Mouse (Mus musculus): ENCODE measurements at regions not wholly inside any gene's neighbourhood (a gene's known extent, or its start where the extent isn't known, plus 50 kb on each side); places are given as distances from the start of the nearest gene placed in this dataset.

DNA sequence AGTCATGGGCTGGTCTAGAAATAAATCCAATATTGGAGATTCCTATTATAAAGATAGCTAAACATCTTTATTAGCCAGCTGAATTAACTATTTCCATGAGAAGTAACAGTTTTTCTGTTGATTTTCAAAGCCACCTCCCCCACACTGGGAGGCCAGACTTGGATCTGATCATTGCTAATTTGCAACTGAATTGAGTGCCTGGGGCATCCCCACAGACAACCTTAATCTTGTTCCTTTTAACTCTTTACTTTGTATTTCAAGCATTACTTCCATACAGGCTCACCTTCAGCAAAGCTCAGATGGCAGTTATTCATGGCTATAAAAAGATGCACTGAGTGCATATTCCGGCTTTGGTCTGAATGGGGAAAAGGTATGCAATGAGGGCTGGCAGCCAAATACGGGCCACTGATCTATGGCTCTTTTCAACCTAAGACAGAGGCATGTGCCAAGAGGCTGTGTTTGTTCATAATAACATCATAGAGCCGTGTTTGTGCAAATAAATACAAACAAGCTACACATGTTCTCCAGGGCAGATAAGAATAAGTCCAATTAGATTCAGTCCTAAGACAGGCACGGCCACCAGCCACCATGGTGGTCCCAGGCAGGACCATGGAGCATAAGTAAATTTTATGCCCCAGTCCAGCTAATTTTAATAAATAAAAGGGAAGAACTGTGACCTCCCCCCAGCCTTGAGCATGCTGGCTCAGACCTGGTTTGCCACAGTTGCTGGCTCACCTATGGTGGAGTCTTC is 194.5 kb upstream of the Ttc29 start:
- Histone ChIP-seq H3K36me3 (ENCODE audit: control insufficient read depth, insufficient read depth, low read length) (no peaks in the 10 kb centered on the region), H3K4me2 (no peak overlapping the region), H3K9ac (ENCODE audit: low read length) (no peak overlapping the region), H3K27me3 (ENCODE audit: control insufficient read depth, insufficient read depth, low read length) (no peaks in the 10 kb centered on the region), H3K4me1 (ENCODE audit: control insufficient read depth, insufficient read depth, low read length) (peaks cover 6% of the 10 kb centered on the region; the same call in 1 of the 2 replicates), H3K27ac (ENCODE audit: low read depth, low read length) (no peak overlapping the region), H3K9me3 (ENCODE audit: control insufficient read depth, low read length) (no peaks in the 10 kb centered on the region), H3K4me3 (ENCODE audit: low read depth, low read length) (no peak overlapping the region)
- peak; percentile 65 for DNase-seq (ENCODE audit: low spot score, missing footprints)
- WGBS = 54% methylated on average over 4 of the region's 4 CpGs
- no peak for ATAC-seq (ENCODE audit: low FRiP score)

DNA sequence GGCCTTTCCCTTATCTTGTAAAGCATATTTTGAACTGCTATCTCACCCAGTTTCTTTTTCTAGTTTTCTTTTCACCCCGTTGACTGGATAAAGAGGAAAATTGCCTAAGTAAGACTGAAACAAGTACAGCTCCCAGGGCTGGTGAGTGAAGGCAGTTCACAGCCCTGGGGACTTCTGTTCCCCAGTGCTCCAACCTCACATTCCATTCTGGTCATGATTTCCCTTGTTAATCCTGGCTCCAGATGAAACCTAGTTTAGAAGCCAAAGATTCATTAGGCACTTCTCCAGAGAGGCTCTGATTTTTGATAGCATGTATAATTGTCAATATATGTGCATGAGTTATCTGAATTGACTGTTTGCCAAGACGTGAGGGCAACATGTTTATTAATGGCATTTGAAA is 191.6 kb upstream of the Ttc29 start:
- H3K9me3 ChIP-seq (ENCODE audit: control insufficient read depth, low read length) = no peaks in the 10 kb centered on the region
- no peak overlapping the region for H3K27ac ChIP-seq (ENCODE audit: low read depth, low read length)
- no peak overlapping the region for H3K9ac ChIP-seq (ENCODE audit: low read length)
- WGBS = 75% methylated on average over 2 of the region's 2 CpGs
- no peaks in the 10 kb centered on the region for H3K36me3 ChIP-seq (ENCODE audit: control insufficient read depth, insufficient read depth, low read length)
- ATAC-seq (ENCODE audit: low FRiP score) (no peak), DNase-seq (ENCODE audit: low spot score, missing footprints) (peak; percentile 35)
- H3K27me3 ChIP-seq (ENCODE audit: control insufficient read depth, insufficient read depth, low read length) = no peaks in the 10 kb centered on the region
- H3K4me2 ChIP-seq = no peak overlapping the region
- H3K4me3 ChIP-seq (ENCODE audit: low read depth, low read length) = no peak overlapping the region
- peaks cover 6% of the 10 kb centered on the region; the same call in 1 of the 2 replicates for H3K4me1 ChIP-seq (ENCODE audit: control insufficient read depth, insufficient read depth, low read length)

DNA sequence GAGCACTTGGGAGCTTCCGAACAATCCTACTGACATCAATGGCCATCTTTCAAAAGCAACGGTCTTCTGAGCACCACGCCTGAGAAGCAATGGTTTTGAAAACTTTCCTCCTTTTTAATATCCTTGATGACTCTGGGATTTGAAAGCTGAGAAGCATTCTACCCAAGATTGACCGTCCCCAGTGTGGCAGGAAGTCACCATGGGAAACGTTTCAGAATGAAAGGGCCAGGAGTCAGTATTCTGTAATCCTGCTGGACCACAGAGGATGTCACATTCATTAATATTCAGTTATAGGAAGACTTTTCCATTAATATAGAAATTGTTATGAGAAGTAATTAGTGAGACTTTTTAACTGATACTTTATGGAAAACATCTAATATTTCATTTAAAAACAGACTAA is 190.1 kb upstream of the Ttc29 start:
- no peak for ATAC-seq (ENCODE audit: low FRiP score)
- Histone ChIP-seq H3K4me3 (ENCODE audit: low read depth, low read length) (no peak overlapping the region), H3K9me3 (ENCODE audit: control insufficient read depth, low read length) (no peaks in the 10 kb centered on the region), H3K36me3 (ENCODE audit: control insufficient read depth, insufficient read depth, low read length) (no peaks in the 10 kb centered on the region), H3K9ac (ENCODE audit: low read length) (no peak overlapping the region), H3K27ac (ENCODE audit: low read depth, low read length) (no peak overlapping the region), H3K4me2 (no peak overlapping the region), H3K27me3 (ENCODE audit: control insufficient read depth, insufficient read depth, low read length) (no peaks in the 10 kb centered on the region), H3K4me1 (ENCODE audit: control insufficient read depth, insufficient read depth, low read length) (peaks cover 6% of the 10 kb centered on the region; the same call in 1 of the 2 replicates)
- peak; percentile 81 for DNase-seq (ENCODE audit: low spot score, missing footprints)
- WGBS = 53% methylated on average over 5 of the region's 5 CpGs

DNA sequence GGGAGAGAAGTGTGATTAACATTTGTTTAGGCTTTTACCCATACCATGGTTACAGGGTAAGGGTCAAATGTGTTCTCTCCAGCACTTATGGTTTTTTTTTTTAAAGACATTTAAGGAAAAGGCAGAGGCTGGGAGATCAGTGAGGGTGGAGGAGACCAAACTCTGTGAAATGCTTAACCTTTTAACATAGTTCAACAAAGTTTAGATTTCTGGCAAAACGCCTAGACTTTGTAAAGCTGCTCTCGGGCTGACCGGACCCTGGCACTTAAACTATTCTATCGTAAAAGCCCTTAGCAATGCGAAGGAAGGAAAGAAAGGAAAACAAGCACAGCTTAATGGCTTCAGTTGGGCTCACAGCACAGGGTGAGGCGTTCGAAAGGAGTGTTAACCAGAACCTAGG is 189.6 kb upstream of the Ttc29 start:
- Histone ChIP-seq H3K4me3 (ENCODE audit: low read depth, low read length) (no peak overlapping the region), H3K4me1 (ENCODE audit: control insufficient read depth, insufficient read depth, low read length) (peaks cover 6% of the 10 kb centered on the region; the same call in 1 of the 2 replicates), H3K9me3 (ENCODE audit: control insufficient read depth, low read length) (no peaks in the 10 kb centered on the region), H3K36me3 (ENCODE audit: control insufficient read depth, insufficient read depth, low read length) (no peaks in the 10 kb centered on the region), H3K4me2 (no peak overlapping the region), H3K27me3 (ENCODE audit: control insufficient read depth, insufficient read depth, low read length) (no peaks in the 10 kb centered on the region), H3K9ac (ENCODE audit: low read length) (no peak overlapping the region), H3K27ac (ENCODE audit: low read depth, low read length) (no peak overlapping the region)
- ATAC-seq (ENCODE audit: low FRiP score) (no peak), DNase-seq (ENCODE audit: low spot score, missing footprints) (peak; percentile 77)
- WGBS = 44% methylated on average over 7 of the region's 7 CpGs

DNA sequence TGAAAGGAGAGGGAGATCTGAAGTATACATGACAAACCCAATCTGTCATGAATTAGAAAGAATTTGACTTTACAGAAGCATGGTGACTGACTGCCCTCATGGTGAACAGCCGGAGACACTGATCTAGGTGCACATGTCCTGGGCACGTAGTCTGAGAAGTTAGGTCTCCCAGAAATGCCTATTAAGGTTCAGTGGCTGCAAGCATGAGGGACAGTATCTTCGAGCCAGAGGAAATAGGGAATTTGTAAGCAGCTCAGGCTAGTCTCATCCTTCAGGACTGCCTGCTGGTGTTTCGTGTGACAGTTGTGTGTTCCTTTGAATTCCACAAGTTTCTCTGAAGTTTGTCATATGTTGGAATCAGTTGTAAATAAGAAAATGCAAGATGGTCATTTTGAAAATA is 189.2 kb upstream of the Ttc29 start:
- DNase-seq (ENCODE audit: low spot score, missing footprints) (peak; percentile 75), ATAC-seq (ENCODE audit: low FRiP score) (no peak)
- no peaks in the 10 kb centered on the region for H3K36me3 ChIP-seq (ENCODE audit: control insufficient read depth, insufficient read depth, low read length)
- no peak overlapping the region for H3K9ac ChIP-seq (ENCODE audit: low read length)
- H3K4me1 ChIP-seq (ENCODE audit: control insufficient read depth, insufficient read depth, low read length) = peaks cover 6% of the 10 kb centered on the region; the same call in 1 of the 2 replicates
- no peaks in the 10 kb centered on the region for H3K9me3 ChIP-seq (ENCODE audit: control insufficient read depth, low read length)
- H3K27ac ChIP-seq (ENCODE audit: low read depth, low read length) = no peak overlapping the region
- WGBS = 77% methylated on average over 4 of the region's 4 CpGs
- H3K4me2 ChIP-seq = no peak overlapping the region
- H3K27me3 ChIP-seq (ENCODE audit: control insufficient read depth, insufficient read depth, low read length) = no peaks in the 10 kb centered on the region
- H3K4me3 ChIP-seq (ENCODE audit: low read depth, low read length) = no peak overlapping the region

DNA sequence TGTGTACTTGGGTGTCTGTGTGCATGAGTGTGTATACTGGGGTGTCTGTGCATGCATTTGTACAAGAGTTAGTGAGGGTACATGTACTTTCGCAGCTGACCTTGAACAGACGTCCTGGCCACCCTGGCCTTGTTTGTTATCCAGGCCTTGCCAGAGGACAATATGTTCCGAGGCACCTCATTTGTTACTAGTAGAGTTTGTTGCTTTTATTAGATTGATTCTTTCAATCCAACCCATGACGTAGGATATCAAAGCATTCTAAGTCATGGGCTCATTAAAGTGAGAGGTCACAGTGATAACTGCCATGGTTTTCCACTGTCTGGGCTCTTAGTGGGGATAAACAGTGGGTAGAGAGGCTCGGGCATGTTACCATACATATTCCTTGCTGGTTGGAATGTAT is 188.1 kb upstream of the Ttc29 start:
- Histone ChIP-seq H3K27ac (ENCODE audit: low read depth, low read length) (no peak overlapping the region), H3K4me2 (no peak overlapping the region), H3K4me1 (ENCODE audit: control insufficient read depth, insufficient read depth, low read length) (peaks cover 6% of the 10 kb centered on the region; the same call in 1 of the 2 replicates), H3K36me3 (ENCODE audit: control insufficient read depth, insufficient read depth, low read length) (no peaks in the 10 kb centered on the region), H3K4me3 (ENCODE audit: low read depth, low read length) (no peak overlapping the region), H3K9ac (ENCODE audit: low read length) (no peak overlapping the region), H3K9me3 (ENCODE audit: control insufficient read depth, low read length) (no peaks in the 10 kb centered on the region), H3K27me3 (ENCODE audit: control insufficient read depth, insufficient read depth, low read length) (no peaks in the 10 kb centered on the region)
- 94% methylated on average over 5 of the region's 5 CpGs for WGBS
- DNase-seq (ENCODE audit: low spot score, missing footprints) (no peak), ATAC-seq (ENCODE audit: low FRiP score) (no peak)

DNA sequence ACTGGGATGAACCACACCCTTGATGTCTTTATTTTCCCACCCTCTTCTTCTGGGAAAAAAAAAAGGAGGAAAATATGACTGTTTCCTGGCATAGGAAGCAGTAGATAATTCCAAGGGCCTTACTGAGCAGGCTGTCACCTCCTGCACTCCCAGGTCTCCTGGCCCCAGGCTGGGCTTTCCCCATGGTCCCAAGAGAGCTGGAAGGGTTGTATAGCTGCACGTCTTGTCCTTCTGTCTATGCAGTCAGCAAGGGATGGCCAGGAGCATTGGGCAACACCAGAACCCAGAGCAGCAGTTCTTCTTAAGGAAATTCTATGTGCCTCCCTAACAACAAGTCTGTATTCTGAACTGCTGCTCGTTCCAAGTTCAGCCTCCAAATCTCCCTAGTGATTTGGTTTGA is 185.7 kb upstream of the Ttc29 start:
- Histone ChIP-seq H3K27me3 (ENCODE audit: control insufficient read depth, insufficient read depth, low read length) (no peaks in the 10 kb centered on the region), H3K9ac (ENCODE audit: low read length) (no peak overlapping the region), H3K4me2 (no peak overlapping the region), H3K27ac (ENCODE audit: low read depth, low read length) (no peak overlapping the region), H3K36me3 (ENCODE audit: control insufficient read depth, insufficient read depth, low read length) (no peaks in the 10 kb centered on the region), H3K4me1 (ENCODE audit: control insufficient read depth, insufficient read depth, low read length) (peaks cover 6% of the 10 kb centered on the region; the same call in 1 of the 2 replicates), H3K4me3 (ENCODE audit: low read depth, low read length) (no peak overlapping the region), H3K9me3 (ENCODE audit: control insufficient read depth, low read length) (no peaks in the 10 kb centered on the region)
- 81% methylated on average over 2 of the region's 2 CpGs for WGBS
- DNase-seq (ENCODE audit: low spot score, missing footprints) (no peak), ATAC-seq (ENCODE audit: low FRiP score) (no peak)

DNA sequence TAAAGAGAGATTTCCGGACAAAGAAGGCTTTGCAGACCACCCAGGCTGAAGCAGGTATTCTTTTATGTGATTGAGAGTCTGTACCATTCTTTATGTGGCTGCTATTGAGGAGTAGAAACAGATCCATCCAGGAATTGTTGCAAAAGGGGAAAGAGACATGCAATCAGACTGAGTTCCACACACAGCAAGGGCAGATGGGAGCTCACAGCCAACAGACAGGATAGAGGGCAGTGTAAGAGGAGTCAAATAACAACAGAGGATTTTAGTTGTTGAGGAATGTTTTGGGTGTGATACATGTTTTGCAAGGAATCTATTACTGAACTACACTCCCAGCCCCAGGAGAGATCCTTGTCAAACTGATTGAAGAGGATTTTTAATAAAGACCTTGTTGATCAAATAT is 184.2 kb upstream of the Ttc29 start:
- DNase-seq (ENCODE audit: low spot score, missing footprints) (no peak), ATAC-seq (ENCODE audit: low FRiP score) (no peak)
- Histone ChIP-seq H3K27ac (ENCODE audit: low read depth, low read length) (no peak overlapping the region), H3K9ac (ENCODE audit: low read length) (no peak overlapping the region), H3K4me3 (ENCODE audit: low read depth, low read length) (no peak overlapping the region), H3K9me3 (ENCODE audit: control insufficient read depth, low read length) (no peaks in the 10 kb centered on the region), H3K36me3 (ENCODE audit: control insufficient read depth, insufficient read depth, low read length) (no peaks in the 10 kb centered on the region), H3K4me2 (no peak overlapping the region), H3K4me1 (ENCODE audit: control insufficient read depth, insufficient read depth, low read length) (no peaks in the 10 kb centered on the region), H3K27me3 (ENCODE audit: control insufficient read depth, insufficient read depth, low read length) (no peaks in the 10 kb centered on the region)
- 78% methylated on average over 1 of the region's 1 CpGs for WGBS

DNA sequence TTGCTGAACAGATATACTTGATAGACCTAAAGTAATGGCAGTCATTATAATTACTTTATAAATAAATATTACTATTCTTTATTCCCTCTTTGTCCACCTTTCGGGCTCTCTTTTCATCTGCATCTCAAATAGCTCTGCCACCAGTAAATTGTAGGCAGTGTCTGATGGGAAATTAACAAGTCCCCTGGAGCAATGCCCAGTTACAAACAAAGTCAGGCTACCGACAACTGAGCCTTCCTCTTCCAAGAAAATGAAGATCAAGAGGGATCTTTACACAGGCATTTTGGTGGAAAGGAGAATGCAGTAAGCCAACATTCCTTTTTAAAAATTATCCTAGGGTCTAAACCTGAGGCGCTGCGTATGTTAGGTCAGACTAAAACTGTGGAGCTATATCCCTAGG is 181.3 kb upstream of the Ttc29 start:
- no peaks in the 10 kb centered on the region for H3K36me3 ChIP-seq (ENCODE audit: control insufficient read depth, insufficient read depth, low read length)
- H3K4me1 ChIP-seq (ENCODE audit: control insufficient read depth, insufficient read depth, low read length) = no peaks in the 10 kb centered on the region
- no peak overlapping the region for H3K9ac ChIP-seq (ENCODE audit: low read length)
- no peaks in the 10 kb centered on the region for H3K9me3 ChIP-seq (ENCODE audit: control insufficient read depth, low read length)
- 94% methylated on average over 4 of the region's 4 CpGs for WGBS
- no peaks in the 10 kb centered on the region for H3K27me3 ChIP-seq (ENCODE audit: control insufficient read depth, insufficient read depth, low read length)
- DNase-seq (ENCODE audit: low spot score, missing footprints) = no peak
- no peak overlapping the region for H3K27ac ChIP-seq (ENCODE audit: low read depth, low read length)
- H3K4me2 ChIP-seq = no peak overlapping the region
- H3K4me3 ChIP-seq (ENCODE audit: low read depth, low read length) = no peak overlapping the region
- no peak for ATAC-seq (ENCODE audit: low FRiP score)

Measured in midbrain, embryonic 11.5 days (tissue).